Mouse (Mus musculus) cerebellum, adult 2 months (tissue): ENCODE measurements around the gene Sh3gl2.

Source experiments
- CTCF ChIP-seq: fragments of 200-500 bp; IDR thresholded peaks from 2 replicates; pipeline ENCODE4 v1.5.1; 2011; ENCODE audit warnings: low read depth, mild to moderate bottlenecking, control low read depth, low read length, moderate library complexity, borderline replicate concordance; ENCODE audit not compliant: insufficient read depth
- POLR2A ChIP-seq: fragments of 200-500 bp; IDR thresholded peaks from 2 replicates; pipeline ENCODE4 v1.6.1; 2011; ENCODE audit warnings: low read length, control low read depth, borderline replicate concordance; ENCODE audit not compliant: insufficient read depth

DNA sequence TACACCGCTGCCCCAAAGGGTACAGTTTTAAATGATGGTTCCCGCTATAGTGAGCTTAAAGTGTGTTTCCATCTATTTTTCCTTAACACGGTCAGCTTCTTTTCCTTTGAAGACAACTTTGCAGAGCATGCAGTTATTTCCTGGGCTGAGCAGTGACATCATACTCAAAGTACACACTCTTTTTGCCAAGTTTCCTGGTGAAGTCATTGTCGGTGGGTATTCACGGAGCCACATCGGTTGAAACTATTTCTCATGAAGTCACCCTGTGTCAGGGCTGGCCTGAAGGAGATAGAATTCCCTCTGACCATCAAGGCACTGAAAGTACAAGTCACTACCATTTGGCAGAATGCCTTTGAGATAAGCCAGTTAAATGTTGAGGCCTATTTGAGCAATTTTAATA, 354.8 kb downstream of the Sh3gl2 start:
- TF ChIP-seq POLR2A (no peak), CTCF (no peak)
